Mouse (Mus musculus) MEL (cell line): Measurements from ENCODE around the gene Smim24.

Experiments used
- BHLHE40 ChIP-seq: IDR thresholded peaks from 2 replicates; pipeline ENCODE4 v1.6.1; 2012; ENCODE audit warnings: low read depth, mild to moderate bottlenecking, inconsistent platforms, low read length, improper control_type of control experiment, borderline replicate concordance
- GABPA ChIP-seq: IDR thresholded peaks from 2 replicates; pipeline ENCODE4 v1.6.1; 2012; ENCODE audit warnings: low read depth, mild to moderate bottlenecking, inconsistent platforms, low read length, improper control_type of control experiment, moderate library complexity
- GATA1 ChIP-seq: IDR thresholded peaks from 2 replicates; pipeline ENCODE4 v1.6.1; 2011; ENCODE audit warnings: low read depth, low read length, improper control_type of control experiment
- HCFC1 ChIP-seq: IDR thresholded peaks from 2 replicates; pipeline ENCODE4 v1.6.1; 2012; ENCODE audit warnings: low read depth, mild to moderate bottlenecking, inconsistent platforms, low read length, improper control_type of control experiment, moderate library complexity
- MEF2A ChIP-seq: IDR thresholded peaks from 2 replicates; pipeline ENCODE4 v1.6.1; 2014; ENCODE audit warnings: low read depth, mild to moderate bottlenecking, inconsistent platforms, low read length, improper control_type of control experiment; ENCODE audit not compliant: poor library complexity, insufficient replicate concordance, severe bottlenecking; ENCODE audit errors: extremely low read depth
- NELFE ChIP-seq: IDR thresholded peaks from 2 replicates; pipeline ENCODE4 v1.6.1; 2011; ENCODE audit warnings: low read depth, low read length, improper control_type of control experiment
- POLR2A ChIP-seq, 2 experiments: IDR thresholded peaks; 2 replicates each; pipeline ENCODE4 v1.6.1; 2011 to 2012; ENCODE audit warnings: low read length in 2 of 2, mild to moderate bottlenecking in 2 of 2, control low read depth in 1 of 2, improper control_type of control experiment in 1 of 2, low read depth in 1 of 2, moderate library complexity in 1 of 2; ENCODE audit not compliant: control insufficient read depth in 1 of 2, insufficient read depth in 1 of 2, poor library complexity in 1 of 2
- TBP ChIP-seq: IDR thresholded peaks from 2 replicates; pipeline ENCODE4 v1.8.0; 2011; ENCODE audit warnings: low read depth, low read length, improper control_type of control experiment
- ZMIZ1 ChIP-seq: IDR thresholded peaks from 2 replicates; pipeline ENCODE4 v1.6.1; 2012; ENCODE audit warnings: low read depth, mild to moderate bottlenecking, inconsistent platforms, low read length, improper control_type of control experiment, moderate library complexity

DNA sequence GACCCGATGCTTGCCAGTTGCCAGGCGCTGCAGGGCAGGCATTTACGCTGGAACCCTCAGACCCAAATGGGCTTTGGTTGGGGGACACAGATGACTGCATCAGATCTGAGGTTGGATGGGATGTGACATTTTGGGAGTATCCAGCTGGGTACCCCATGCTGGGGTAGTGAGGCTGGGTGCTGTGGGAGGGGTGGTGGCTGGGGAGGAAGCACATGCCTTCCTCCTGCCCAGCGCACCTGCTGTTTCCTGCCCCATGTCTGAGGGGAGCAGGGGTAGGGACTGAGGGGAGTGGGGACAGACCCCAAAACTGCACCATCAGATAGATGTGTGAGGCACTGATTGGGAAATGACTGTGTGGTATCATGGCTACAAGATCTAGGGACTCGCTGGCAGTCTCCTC, 3.9 kb downstream of the Smim24 start:
- TF ChIP-seq HCFC1 (no peak), BHLHE40 (no peak), POLR2A (IDR thresholded peaks at IDR 0.05; ENCODE audit: control insufficient read depth in 1 of 2, insufficient read depth in 1 of 2, low read depth in 1 of 2, low read length in 2 of 2, poor library complexity in 1 of 2) (no peak), ZMIZ1 (no peak), TBP (no peak), GABPA (no peak), GATA1 (no peak), MEF2A (no peak), NELFE (no peak)
